Mouse (Mus musculus) hindbrain, embryonic 13.5 days (tissue): Measurements from ENCODE around the gene Kcnj11. TPM values are rescaled to one million over a fixed set of nuclear protein-coding genes. Genes with fewer than 3 reads are reported as not detected.
A peak's percentile ranks its signal among the peaks of the same experiment; 100 is the strongest.

Experiments
- ATAC-seq: fragments of 200-750 bp; cut with Nextera tagmentation; 2 replicates; pipeline ENCODE4 v1.8.0; 2017; ENCODE audit warnings: moderate TSS enrichment; ENCODE audit not compliant: low FRiP score
- H3K27ac ChIP-seq: fragments of 300-500 bp; sonication (generic); 2 replicates; pipeline ENCODE4 v1.5.1; 2015; ENCODE audit warnings: inconsistent platforms, mild to moderate bottlenecking, moderate library complexity
- H3K27me3 ChIP-seq: fragments of 300-500 bp; sonication (generic); 2 replicates; pipeline ENCODE4 v1.6.1; 2015; ENCODE audit warnings: mild to moderate bottlenecking, inconsistent platforms
- H3K36me3 ChIP-seq: fragments of 300-500 bp; sonication (generic); 2 replicates; pipeline ENCODE4 v1.6.1; 2015; ENCODE audit warnings: mild to moderate bottlenecking, inconsistent platforms
- H3K4me1 ChIP-seq: fragments of 300-500 bp; sonication (generic); replicated peaks from 2 replicates; pipeline ENCODE4 v1.6.1; 2015; ENCODE audit warnings: inconsistent platforms
- H3K4me2 ChIP-seq: fragments of 300-500 bp; sonication (generic); 2 replicates; pipeline ENCODE4 v1.6.1; 2015; ENCODE audit warnings: inconsistent platforms, mild to moderate bottlenecking, moderate library complexity
- H3K4me3 ChIP-seq: fragments of 300-500 bp; sonication (generic); 2 replicates; pipeline ENCODE4 v1.5.1; 2015; ENCODE audit warnings: mild to moderate bottlenecking, inconsistent platforms
- H3K9ac ChIP-seq: fragments of 300-500 bp; sonication (generic); 2 replicates; pipeline ENCODE4 v1.6.1; 2015; ENCODE audit warnings: mild to moderate bottlenecking, inconsistent platforms
- H3K9me3 ChIP-seq: fragments of 300-500 bp; sonication (generic); 2 replicates; pipeline ENCODE4 v1.6.1; 2016; ENCODE audit warnings: inconsistent platforms
- WGBS: fragments of 180-500 bp; shearing (Covaris S2); methylation state at CpG from one replicate; pipeline ENCODE4 v1.1.7; 2015; 5-methylcytosine and 5-hydroxymethylcytosine counted together
- polyA plus RNA-seq: library from polyadenylated mRNA; unstranded; fragments of >200 nt; fragmentation: Nextera tagmentation; extraction: Ambion mirVana; gene quantifications from 2 replicates; pipeline ENCODE4 v1.2.1, GENCODE M21; 2015

Gene Kcnj11
- polyA plus RNA-seq, 1 experiment from 2014 or later: 0.88 TPM

DNA sequence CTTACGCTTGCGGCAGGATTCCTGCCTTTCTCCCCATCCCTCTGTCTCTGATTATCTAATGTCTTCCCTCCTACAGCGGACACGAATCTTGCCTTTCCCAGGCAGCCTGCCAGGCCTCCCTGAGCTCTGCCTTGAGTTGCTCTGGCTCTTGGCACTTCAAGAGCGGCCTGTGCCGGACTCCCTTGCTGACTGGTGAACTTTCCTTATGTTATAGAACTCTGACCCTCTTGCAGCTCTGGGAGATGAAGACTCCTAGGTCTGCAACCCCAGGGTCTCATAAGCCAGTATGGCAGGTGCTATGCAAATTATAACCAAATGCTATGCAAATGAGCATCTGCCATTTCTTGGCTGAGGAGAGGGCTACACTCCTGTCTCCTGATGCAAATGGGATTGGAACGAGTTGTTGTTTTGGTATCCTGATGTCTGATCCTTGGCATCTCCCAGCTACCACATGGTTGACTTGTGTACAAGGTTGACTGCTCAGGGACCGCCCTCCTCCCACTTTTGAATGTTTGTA lies 2.6 kb upstream of the Kcnj11 start:
- no peak for ATAC-seq
- 55% methylated on average over 8 of the region's 8 CpGs for WGBS
- Histone ChIP-seq H3K4me2 (no peak overlapping the region), H3K4me3 (no peak overlapping the region), H3K27ac (peak overlapping the region; percentile 71), H3K9me3 (no peaks in the 10 kb centered on the region), H3K36me3 (no peaks in the 10 kb centered on the region), H3K4me1 (peaks cover 34% of the 10 kb centered on the region), H3K9ac (no peak overlapping the region), H3K27me3 (peaks cover 11% of the 10 kb centered on the region; the same call in 1 of the 2 replicates)

DNA sequence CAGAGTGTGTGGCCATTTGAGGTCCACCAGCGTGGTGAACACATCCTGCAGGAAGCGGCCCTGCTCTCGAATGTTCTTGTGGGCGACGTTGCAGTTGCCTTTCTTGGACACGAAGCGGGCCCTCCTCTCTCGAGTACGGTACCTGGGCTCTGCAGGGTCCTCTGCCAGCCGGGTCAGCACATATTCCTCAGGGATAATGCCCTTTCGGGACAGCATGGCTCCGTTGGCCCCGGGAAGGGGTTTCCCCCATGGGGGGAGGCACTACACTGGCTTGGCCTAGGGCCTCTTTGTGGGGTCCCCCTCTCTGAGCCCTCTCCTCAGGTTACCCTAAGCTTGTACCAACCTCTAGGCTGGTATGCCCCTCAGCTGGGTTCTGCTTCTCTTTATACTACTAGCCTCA lies 882 bp downstream of the Kcnj11 start:
- WGBS: 83% methylated on average over 13 of the region's 13 CpGs
- peak overlapping the region; percentile 59 for H3K4me3 ChIP-seq
- no peaks in the 10 kb centered on the region for H3K9me3 ChIP-seq
- H3K4me2 ChIP-seq: peak overlapping the region; percentile 72
- H3K36me3 ChIP-seq: no peaks in the 10 kb centered on the region
- H3K27ac ChIP-seq: no peak overlapping the region
- ATAC-seq: peak; percentile 3; the same call in 1 of the 2 replicates
- peaks cover 21% of the 10 kb centered on the region for H3K27me3 ChIP-seq
- H3K9ac ChIP-seq: peak overlapping the region; percentile 84; the same call in 1 of the 2 replicates
- H3K4me1 ChIP-seq: peaks cover 47% of the 10 kb centered on the region

- WGBS: 97% methylated on average over 19 of the region's 19 CpGs
- H3K9me3 ChIP-seq: no peaks in the 10 kb centered on the region
- H3K4me2 ChIP-seq: no peak overlapping the region
- H3K4me3 ChIP-seq: no peak overlapping the region
- H3K36me3 ChIP-seq: no peaks in the 10 kb centered on the region
- no peak for ATAC-seq
- H3K27ac ChIP-seq: no peak overlapping the region
- H3K9ac ChIP-seq: no peak overlapping the region
- peaks cover 41% of the 10 kb centered on the region for H3K4me1 ChIP-seq
- peaks cover 22% of the 10 kb centered on the region for H3K27me3 ChIP-seq
These were observed 1.7 kb downstream of the Kcnj11 start for GRCm38 (mm10) chr7:46098919-46099286.

DNA sequence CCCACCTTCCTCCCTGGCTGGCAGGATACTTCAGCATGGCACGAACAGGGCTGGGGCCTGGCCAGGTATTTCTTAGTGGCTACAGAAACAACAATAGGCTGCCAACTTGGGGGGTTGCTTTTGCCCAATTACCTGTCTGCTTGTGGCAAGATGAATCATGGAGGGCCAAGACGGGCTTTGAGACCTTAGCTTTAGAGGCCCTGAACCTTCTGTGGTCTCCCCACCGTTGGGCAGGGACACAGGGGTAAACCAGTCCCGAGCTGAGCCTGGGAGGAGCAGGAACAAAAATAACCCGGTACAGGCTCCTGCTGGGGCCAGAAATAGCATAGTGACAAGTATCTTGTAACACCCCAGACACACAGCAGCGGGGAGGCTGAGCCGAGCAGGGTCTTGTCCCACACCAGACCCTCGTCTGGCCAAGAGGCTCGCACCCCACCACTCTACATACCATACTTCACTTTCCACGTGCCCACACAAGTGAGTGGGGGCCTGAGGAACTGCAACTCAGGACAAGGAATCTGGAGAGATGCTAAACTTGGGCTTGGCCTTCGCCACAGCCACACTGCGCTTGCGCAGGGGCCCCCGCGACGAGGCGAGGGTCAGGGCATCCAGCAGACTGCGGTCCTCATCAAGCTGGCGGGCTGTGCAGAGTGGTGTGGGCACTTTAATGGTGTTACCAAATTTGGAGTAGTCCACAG lies 2.2 kb downstream of the Kcnj11 start:
- Histone ChIP-seq H3K36me3 (no peaks in the 10 kb centered on the region), H3K9ac (peak overlapping the region; percentile 49; the same call in 1 of the 2 replicates), H3K27me3 (peaks cover 25% of the 10 kb centered on the region), H3K4me2 (peak overlapping the region; percentile 15; the same call in 1 of the 2 replicates), H3K4me3 (no peak overlapping the region), H3K4me1 (peaks cover 36% of the 10 kb centered on the region), H3K9me3 (no peaks in the 10 kb centered on the region), H3K27ac (no peak overlapping the region)
- WGBS: 81% methylated on average over 19 of the region's 19 CpGs
- no peak for ATAC-seq

- Histone ChIP-seq H3K4me1 (peaks cover 35% of the 10 kb centered on the region), H3K4me2 (peak overlapping the region; percentile 15; the same call in 1 of the 2 replicates), H3K4me3 (no peak overlapping the region), H3K9ac (peak overlapping the region; percentile 39; the same call in 1 of the 2 replicates), H3K36me3 (no peaks in the 10 kb centered on the region), H3K27ac (no peak overlapping the region), H3K27me3 (peaks cover 28% of the 10 kb centered on the region), H3K9me3 (no peaks in the 10 kb centered on the region)
- WGBS: 85% methylated on average over 4 of the region's 4 CpGs
- no peak for ATAC-seq
These were observed 3.2 kb downstream of the Kcnj11 start for GRCm38 (mm10) chr7:46097319-46097783.

DNA sequence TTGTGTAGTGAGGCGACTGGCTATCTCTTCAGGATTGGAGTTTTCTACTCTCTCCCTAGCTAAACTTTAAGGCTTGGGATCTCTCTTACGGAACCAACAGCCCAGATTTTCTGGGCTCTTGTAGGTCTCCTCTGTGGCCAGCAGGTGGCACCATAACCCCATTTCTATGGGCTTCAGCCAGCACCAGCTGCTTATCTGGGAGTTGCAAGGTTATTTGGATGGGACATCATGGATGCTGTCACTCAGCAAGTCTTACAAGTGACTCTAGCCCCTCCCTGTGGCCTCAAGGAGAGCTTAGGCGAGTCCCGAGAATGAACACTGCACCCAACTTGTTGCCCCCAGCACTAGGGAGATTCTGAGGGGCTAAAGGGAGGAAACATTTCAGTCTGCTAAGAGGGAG lies 4.4 kb downstream of the Kcnj11 start:
- WGBS: 2% methylated on average over 4 of the region's 4 CpGs
- ATAC-seq: no peak; the same call in 1 of the 2 replicates
- Histone ChIP-seq H3K9me3 (no peaks in the 10 kb centered on the region), H3K4me3 (no peak overlapping the region), H3K9ac (no peak overlapping the region), H3K4me2 (no peak overlapping the region), H3K4me1 (peaks cover 35% of the 10 kb centered on the region), H3K27ac (no peak overlapping the region), H3K27me3 (peaks cover 28% of the 10 kb centered on the region), H3K36me3 (no peaks in the 10 kb centered on the region)

DNA sequence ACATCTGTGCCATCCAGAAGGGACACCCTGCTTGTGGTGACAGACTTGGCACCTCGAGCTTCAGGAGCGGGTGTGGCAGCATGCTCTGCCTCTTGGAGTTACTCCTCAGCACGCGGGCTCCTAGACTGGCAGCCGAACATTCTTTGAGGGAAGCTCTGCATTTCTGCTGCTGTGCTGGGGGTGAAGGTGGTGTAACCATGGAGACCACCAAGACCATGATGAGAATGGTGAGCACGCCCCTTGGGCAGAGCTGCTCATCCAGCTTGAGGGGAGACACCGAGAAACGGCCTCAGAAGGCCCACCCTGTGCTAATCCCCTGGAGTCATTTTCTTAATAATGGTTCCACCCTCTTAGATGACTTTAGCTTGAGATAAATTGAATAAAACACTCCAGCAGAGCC lies 7.8 kb downstream of the Kcnj11 start:
- no peak overlapping the region for H3K27ac ChIP-seq
- ATAC-seq: no peak
- H3K4me3 ChIP-seq: no peak overlapping the region
- peaks cover 11% of the 10 kb centered on the region for H3K9me3 ChIP-seq
- H3K9ac ChIP-seq: no peak overlapping the region
- no peaks in the 10 kb centered on the region for H3K36me3 ChIP-seq
- WGBS: 15% methylated on average over 8 of the region's 8 CpGs
- H3K27me3 ChIP-seq: peaks cover 19% of the 10 kb centered on the region
- H3K4me2 ChIP-seq: no peak overlapping the region
- peaks cover 19% of the 10 kb centered on the region for H3K4me1 ChIP-seq

DNA sequence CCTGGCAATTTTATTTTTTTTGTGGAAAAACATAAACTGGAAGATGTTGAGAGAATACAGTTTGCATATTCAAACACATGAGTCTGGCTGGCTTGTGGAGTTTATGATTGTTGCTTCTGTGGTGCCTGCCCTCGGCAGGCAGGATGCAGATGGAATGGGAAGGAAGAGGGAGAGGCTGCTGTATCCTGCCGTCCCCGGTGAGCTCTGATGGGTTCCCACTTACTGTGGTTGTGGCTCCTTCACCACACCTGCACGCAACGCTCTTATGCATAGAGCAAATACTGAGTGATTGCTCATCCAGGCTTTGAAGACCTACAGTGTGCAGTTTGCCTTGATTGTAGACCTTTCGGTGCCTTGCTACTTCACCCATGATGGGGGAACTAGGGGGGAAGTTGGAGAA lies 12.3 kb downstream of the Kcnj11 start:
- no peak overlapping the region for H3K9ac ChIP-seq
- H3K4me2 ChIP-seq: no peak overlapping the region
- H3K4me3 ChIP-seq: no peak overlapping the region
- WGBS: 93% methylated on average over 6 of the region's 6 CpGs
- peaks cover 11% of the 10 kb centered on the region for H3K9me3 ChIP-seq
- ATAC-seq: no peak
- peaks cover 14% of the 10 kb centered on the region; the same call in 1 of the 2 replicates for H3K4me1 ChIP-seq
- H3K27me3 ChIP-seq: peaks cover 1% of the 10 kb centered on the region; the same call in 1 of the 2 replicates
- no peak overlapping the region for H3K27ac ChIP-seq
- peaks cover 23% of the 10 kb centered on the region for H3K36me3 ChIP-seq

DNA sequence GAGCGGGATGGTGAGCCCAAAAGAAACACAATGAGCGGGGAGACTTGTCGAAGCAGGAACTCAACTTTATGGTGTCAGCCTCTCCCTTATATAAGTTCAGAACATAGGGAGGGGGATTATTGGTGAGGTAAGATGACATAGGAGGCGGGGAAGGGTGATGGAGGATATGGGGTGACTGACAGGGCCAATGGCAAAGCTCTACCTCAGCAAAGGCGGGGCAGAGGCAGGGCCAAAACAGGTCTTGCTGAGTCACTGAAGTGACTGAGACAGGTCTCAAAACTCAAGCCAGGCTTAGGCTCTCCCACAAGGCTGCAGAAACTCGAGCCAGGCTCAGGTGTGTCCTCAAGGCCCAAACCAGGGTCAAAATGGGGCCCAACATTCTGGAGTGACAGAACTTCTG lies 14.2 kb downstream of the Kcnj11 start:
- no peak overlapping the region for H3K27ac ChIP-seq
- ATAC-seq: no peak
- H3K4me2 ChIP-seq: no peak overlapping the region
- H3K9me3 ChIP-seq: peaks cover 11% of the 10 kb centered on the region
- WGBS: 91% methylated on average over 6 of the region's 6 CpGs
- 0 out of 2 replicates have a peak, but pooled peaks cover 8% of the 10 kb centered on the region for H3K4me1 ChIP-seq
- no peaks in the 10 kb centered on the region for H3K27me3 ChIP-seq
- H3K4me3 ChIP-seq: no peak overlapping the region
- H3K9ac ChIP-seq: no peak overlapping the region
- H3K36me3 ChIP-seq: peaks cover 42% of the 10 kb centered on the region

DNA sequence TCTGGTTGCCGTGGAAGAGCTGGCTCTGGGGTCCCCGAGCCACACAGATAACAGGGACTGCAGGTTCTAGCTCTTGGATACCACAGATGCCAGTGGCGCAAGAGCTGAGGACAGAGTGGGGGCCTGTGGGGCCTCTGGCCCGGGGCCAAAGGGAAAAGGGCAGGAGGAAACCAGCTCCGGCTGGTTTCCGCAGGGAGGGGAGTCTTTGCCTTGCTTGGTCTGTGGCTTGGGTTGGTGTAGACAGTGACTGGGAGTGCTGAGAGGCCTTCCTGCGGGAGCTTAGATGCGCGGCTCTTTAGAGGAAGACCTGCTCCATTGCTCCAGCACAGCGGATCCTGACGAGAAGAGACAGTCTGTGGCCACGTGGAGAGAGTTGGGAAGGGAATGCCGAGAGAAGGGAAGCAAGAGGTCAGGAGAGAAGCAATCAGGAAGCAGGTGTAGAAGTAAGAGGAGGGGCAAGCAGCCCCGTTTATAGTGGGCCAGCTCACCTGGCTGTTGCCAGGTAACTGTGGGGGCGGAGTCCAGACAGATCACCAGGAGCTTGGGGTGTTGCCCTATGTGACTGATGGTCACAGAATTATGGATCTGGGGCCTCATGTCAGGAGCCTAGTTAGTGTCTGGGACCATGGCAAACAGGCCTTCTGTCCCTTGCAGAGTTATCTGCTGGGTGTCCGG lies 15.6 kb downstream of the Kcnj11 start:
- WGBS: 72% methylated on average over 16 of the region's 16 CpGs
- H3K9ac ChIP-seq: no peak overlapping the region
- H3K9me3 ChIP-seq: peaks cover 11% of the 10 kb centered on the region

DNA sequence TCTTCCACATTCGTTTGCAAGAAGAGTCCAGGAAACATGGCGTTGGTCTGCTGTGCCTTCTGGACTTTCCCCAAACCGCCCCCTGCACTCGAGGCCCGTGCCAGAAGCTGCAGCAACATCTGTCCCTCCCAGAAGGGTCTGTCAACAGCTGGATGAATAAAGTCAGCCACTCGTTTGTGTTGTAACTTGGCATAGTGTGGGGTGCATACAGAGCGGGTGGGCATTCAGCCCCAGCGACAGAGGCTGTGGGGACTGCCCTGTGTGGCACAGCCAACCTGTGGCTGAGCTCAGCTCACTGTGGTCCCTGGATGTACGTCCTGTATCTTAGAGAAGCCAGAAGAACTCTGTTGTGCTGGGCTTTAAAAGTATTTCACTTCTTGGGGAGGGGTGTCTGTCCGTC lies 16.5 kb downstream of the Kcnj11 start:
- 90% methylated on average over 10 of the region's 10 CpGs for WGBS
- no peak for ATAC-seq
- H3K27ac ChIP-seq: no peak overlapping the region
- no peaks in the 10 kb centered on the region for H3K27me3 ChIP-seq
- no peak overlapping the region for H3K9ac ChIP-seq
- H3K36me3 ChIP-seq: peaks cover 65% of the 10 kb centered on the region
- H3K4me2 ChIP-seq: no peak overlapping the region
- H3K4me3 ChIP-seq: no peak overlapping the region
- peaks cover 7% of the 10 kb centered on the region for H3K9me3 ChIP-seq
- H3K4me1 ChIP-seq: 0 out of 2 replicates have a peak, but pooled peaks cover 8% of the 10 kb centered on the region

More for the DNA sequence above, 15.6 kb downstream of the Kcnj11 start:
- H3K4me3 ChIP-seq: no peak overlapping the region
- H3K4me1 ChIP-seq: 0 out of 2 replicates have a peak, but pooled peaks cover 8% of the 10 kb centered on the region
- H3K36me3 ChIP-seq: peaks cover 56% of the 10 kb centered on the region
- no peak overlapping the region for H3K4me2 ChIP-seq
- H3K27ac ChIP-seq: 0 out of 2 replicates have a peak overlapping the region, but pooled peaks have one; percentile 35
- no peak for ATAC-seq
- no peaks in the 10 kb centered on the region for H3K27me3 ChIP-seq

DNA sequence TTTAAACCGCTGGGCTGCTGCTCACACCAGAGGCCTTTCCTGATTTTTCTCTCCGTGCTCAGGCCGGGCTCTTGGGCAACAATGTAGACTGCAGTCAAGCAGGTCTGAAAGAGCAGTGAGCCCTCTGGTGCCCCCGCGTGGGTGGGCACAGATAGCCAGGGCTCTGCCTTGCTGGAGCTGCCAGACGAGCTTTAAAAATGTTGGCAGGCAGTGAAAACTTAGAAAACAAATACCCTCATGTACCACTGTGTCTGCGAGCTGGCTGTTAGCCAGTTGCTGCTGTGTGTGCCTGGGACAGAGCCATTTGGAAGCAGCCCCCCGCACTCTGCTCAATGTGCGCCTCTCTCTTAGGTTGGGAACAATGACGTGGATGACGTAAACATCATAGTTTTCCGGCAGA lies 22.9 kb downstream of the Kcnj11 start:
- ATAC-seq: 0 out of 2 replicates have a peak, but pooled peaks have one; percentile 39
- peaks cover 94% of the 10 kb centered on the region for H3K36me3 ChIP-seq
- WGBS: 83% methylated on average over 12 of the region's 12 CpGs

More for the DNA sequence above, 22.9 kb downstream of the Kcnj11 start:
- H3K27me3 ChIP-seq: no peaks in the 10 kb centered on the region
- H3K4me3 ChIP-seq: no peak overlapping the region
- H3K9ac ChIP-seq: no peak overlapping the region
- H3K9me3 ChIP-seq: no peaks in the 10 kb centered on the region
- H3K4me2 ChIP-seq: no peak overlapping the region
- H3K27ac ChIP-seq: no peak overlapping the region
- H3K4me1 ChIP-seq: no peaks in the 10 kb centered on the region
